Mouse (Mus musculus) ES-E14 (cell line): ENCODE results near the gene Usp4. TPM values are rescaled to one million over a fixed set of nuclear protein-coding genes. Genes with fewer than 3 reads are reported as not detected.

Experiments used
- DNase-seq: peaks from one replicate; pipeline ENCODE4 v3.0.0-alpha.2; 2013; ENCODE audit warnings: low read depth, low spot score
- H3K27ac ChIP-seq: 2 replicates; pipeline ENCODE4 v1.5.1; 2012; ENCODE audit warnings: low read depth, mild to moderate bottlenecking, low read length, moderate library complexity, mixed read lengths; ENCODE audit not compliant: poor library complexity, insufficient read depth, severe bottlenecking
- H3K36me3 ChIP-seq: 2 replicates; pipeline ENCODE4 v1.6.1; 2012; ENCODE audit warnings: mild to moderate bottlenecking, low read length, moderate library complexity, mixed read lengths; ENCODE audit not compliant: control insufficient read depth, poor library complexity, insufficient read depth, severe bottlenecking
- H3K4me1 ChIP-seq, 2 experiments: fragments of 150-350 bp in 1 of 2; sonication (generic) in 1 of 2; 2 replicates each; pipeline ENCODE4 v1.6.1; 2012; ENCODE audit warnings: low read length in 2 of 2, mild to moderate bottlenecking in 1 of 2, mixed read lengths in 1 of 2; ENCODE audit not compliant: control insufficient read depth in 2 of 2, insufficient read depth in 2 of 2, poor library complexity in 1 of 2
- H3K4me3 ChIP-seq, 2 experiments: fragments of 150-350 bp in 1 of 2; sonication (generic) in 1 of 2; 2 replicates each; pipeline ENCODE4 v1.5.1; 2012; ENCODE audit warnings: low read length in 2 of 2, low read depth in 1 of 2, mild to moderate bottlenecking in 1 of 2, mixed read lengths in 1 of 2; ENCODE audit not compliant: insufficient read depth in 1 of 2, poor library complexity in 1 of 2, severe bottlenecking in 1 of 2
- H3K9ac ChIP-seq: 2 replicates; pipeline ENCODE4 v1.6.1; 2012; ENCODE audit warnings: low read depth, mild to moderate bottlenecking, low read length, mixed read lengths; ENCODE audit not compliant: poor library complexity, insufficient read depth, severe bottlenecking
- H3K9me3 ChIP-seq: fragments of 150-350 bp; sonication (generic); 2 replicates; pipeline ENCODE4 v1.6.1; 2012; ENCODE audit warnings: low read depth, mild to moderate bottlenecking, low read length; ENCODE audit not compliant: control insufficient read depth, insufficient read depth
- CHD2 ChIP-seq: IDR thresholded peaks from 2 replicates; pipeline ENCODE4 v1.6.1; 2014; ENCODE audit warnings: mild to moderate bottlenecking, low read depth, low read length, inconsistent platforms
- HCFC1 ChIP-seq: IDR thresholded peaks from 2 replicates; pipeline ENCODE4 v1.6.1; 2012; ENCODE audit warnings: low read length, inconsistent platforms, borderline replicate concordance; ENCODE audit not compliant: insufficient read depth
- MAFK ChIP-seq: IDR thresholded peaks from 2 replicates; pipeline ENCODE4 v1.6.1; 2014; ENCODE audit warnings: mild to moderate bottlenecking, low read depth, low read length, inconsistent platforms; ENCODE audit not compliant: insufficient read depth
- ZC3H11A ChIP-seq: IDR thresholded peaks from 2 replicates; pipeline ENCODE4 v1.6.1; 2012; ENCODE audit warnings: low read depth, mild to moderate bottlenecking, inconsistent platforms, low read length, borderline replicate concordance
- ZNF384 ChIP-seq: IDR thresholded peaks from 2 replicates; pipeline ENCODE4 v1.6.1; 2012; ENCODE audit warnings: low read depth, low read length, inconsistent platforms
- in situ Hi-C, 2 experiments: fragments of 600-800 bp; cut with MboI; formaldehyde crosslinking; loops; one replicate each; pipeline ENCODE4 v1.15.1; 2025; ENCODE audit warnings: low sequenced_read_pairs in 2 of 2, inconsistent platforms in 1 of 2; ENCODE audit not compliant: unreplicated experiment in 2 of 2
- total RNA-seq: library from RNA; depleted of rRNA; stranded (reverse); fragments of 300-350 nt; gene quantifications from 2 replicates; pipeline ENCODE4 v1.2.3, GENCODE M21; 2012

Usp4 gene
- total RNA-seq, 1 experiment, result 69.1 TPM

GRCm38 (mm10) chr9:108403081-108403480 lies 55.4 kb downstream of the Usp4 start:
- H3K4me1 ChIP-seq, result no peaks in the 10 kb centered on the region
- TF ChIP-seq CHD2, result no peak
- TF ChIP-seq MAFK, result no peak
- TF ChIP-seq ZC3H11A, result no peak
- no peak for TF ChIP-seq ZNF384
- no peak for TF ChIP-seq HCFC1
- DNase-seq, result no peak
- H3K9me3 ChIP-seq, result no peaks in the 10 kb centered on the region
- no peak overlapping the region for H3K4me3 ChIP-seq
- no peaks in the 10 kb centered on the region for H3K36me3 ChIP-seq
- in situ Hi-C loops, result no loop called here
- no peak overlapping the region for H3K27ac ChIP-seq
- H3K9ac ChIP-seq, result no peak overlapping the region

GRCm38 (mm10) chr9:108404451-108404850 lies 56.8 kb downstream of the Usp4 start:
- H3K4me1 ChIP-seq, result no peaks in the 10 kb centered on the region
- no peaks in the 10 kb centered on the region for H3K9me3 ChIP-seq
- DNase-seq, result no peak
- no peak for TF ChIP-seq ZNF384
- no peak for TF ChIP-seq ZC3H11A
- no peak for TF ChIP-seq MAFK
- TF ChIP-seq CHD2, result no peak
- TF ChIP-seq HCFC1, result no peak
- in situ Hi-C loops, result no loop called here
- H3K27ac ChIP-seq, result no peak overlapping the region
- no peak overlapping the region for H3K9ac ChIP-seq
- no peaks in the 10 kb centered on the region for H3K36me3 ChIP-seq
- H3K4me3 ChIP-seq, result no peak overlapping the region

GRCm38 (mm10) chr9:108409535-108409934 lies 61.9 kb downstream of the Usp4 start:
- in situ Hi-C loops, result no loop called here
- H3K9me3 ChIP-seq, result no peaks in the 10 kb centered on the region
- H3K27ac ChIP-seq, result no peak overlapping the region
- no peaks in the 10 kb centered on the region for H3K36me3 ChIP-seq
- H3K9ac ChIP-seq, result no peak overlapping the region
- no peak for DNase-seq
- H3K4me3 ChIP-seq, result no peak overlapping the region
- peaks cover 0 to 3% of the 10 kb centered on the region in 2 experiments; a peak in 1 of 4 replicates for H3K4me1 ChIP-seq
- TF ChIP-seq ZNF384 (no peak), CHD2 (no peak), MAFK (no peak), ZC3H11A (no peak), HCFC1 (no peak)

GRCm38 (mm10) chr9:108411381-108411942 lies 63.8 kb downstream of the Usp4 start:
- Histone ChIP-seq H3K9ac (no peak overlapping the region; the same call in 1 of the 2 replicates), H3K27ac (no peak overlapping the region), H3K4me1 (peaks cover 0 to 3% of the 10 kb centered on the region in 2 experiments; a peak in 1 of 4 replicates), H3K4me3 (no peak overlapping the region), H3K9me3 (no peaks in the 10 kb centered on the region), H3K36me3 (no peaks in the 10 kb centered on the region)
- no peak for TF ChIP-seq ZNF384
- no peak for TF ChIP-seq HCFC1
- no peak for TF ChIP-seq ZC3H11A
- TF ChIP-seq MAFK, result no peak
- no peak for DNase-seq
- in situ Hi-C loops, result no loop called here

GRCm38 (mm10) chr9:108412221-108412620 lies 64.6 kb downstream of the Usp4 start:
- DNase-seq, result no peak
- no peaks in the 10 kb centered on the region for H3K9me3 ChIP-seq
- in situ Hi-C loops, result no loop called here

More at GRCm38 (mm10) chr9:108412221-108412620, 64.6 kb downstream of the Usp4 start:
- Histone ChIP-seq H3K9ac (no peak overlapping the region), H3K27ac (no peak overlapping the region), H3K36me3 (no peaks in the 10 kb centered on the region), H3K4me1 (peaks cover 0 to 3% of the 10 kb centered on the region in 2 experiments; a peak in 1 of 4 replicates), H3K4me3 (no peak overlapping the region)
- TF ChIP-seq ZNF384, result no peak
- TF ChIP-seq ZC3H11A, result 0 out of 2 replicates have a peak, but pooled peaks have one; percentile 16
